Mouse (Mus musculus) frontal cortex, postnatal 14 days (tissue): Measurements from ENCODE around the gene Atp2c2.

ENCODE experiments used
- DNase-seq, 2 experiments: peaks; one replicate each; pipeline ENCODE4 v3.0.0; 2022; ENCODE audit warnings: low spot score in 2 of 2

The Atp2c2 gene

GRCm38 (mm10) chr8:119784676-119785075, 84.9 kb downstream of the Atp2c2 start:
- no peak for DNase-seq

- DNase-seq: no peak
Measured at GRCm38 (mm10) chr8:119785764-119786405, 86.1 kb downstream of the Atp2c2 start.

DNA sequence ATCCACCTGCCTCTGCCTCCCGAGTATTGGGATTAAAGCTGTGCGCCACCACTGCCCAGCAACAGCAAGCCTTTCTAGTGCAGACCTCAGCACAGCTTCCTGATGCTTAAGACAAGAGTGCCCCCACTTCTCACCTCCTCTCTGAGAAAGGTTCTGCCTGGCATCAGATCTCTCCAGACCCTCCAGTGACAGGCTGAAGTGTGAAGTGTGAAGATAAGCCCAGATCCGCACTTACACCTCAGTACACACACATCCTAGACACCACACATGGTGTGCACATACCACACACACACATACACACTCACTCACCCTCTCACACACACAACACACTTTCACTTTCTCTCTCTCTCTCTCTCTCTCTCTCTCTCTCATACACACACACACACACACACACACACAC, 87.1 kb downstream of the Atp2c2 start:
- DNase-seq: no peak

GRCm38 (mm10) chr8:119787341-119787740, 87.5 kb downstream of the Atp2c2 start:
- DNase-seq: no peak

GRCm38 (mm10) chr8:119788607-119789381, 89.0 kb downstream of the Atp2c2 start:
- no peak for DNase-seq

- DNase-seq: no peak
Measured at GRCm38 (mm10) chr8:119789581-119789980, 89.8 kb downstream of the Atp2c2 start.

DNA sequence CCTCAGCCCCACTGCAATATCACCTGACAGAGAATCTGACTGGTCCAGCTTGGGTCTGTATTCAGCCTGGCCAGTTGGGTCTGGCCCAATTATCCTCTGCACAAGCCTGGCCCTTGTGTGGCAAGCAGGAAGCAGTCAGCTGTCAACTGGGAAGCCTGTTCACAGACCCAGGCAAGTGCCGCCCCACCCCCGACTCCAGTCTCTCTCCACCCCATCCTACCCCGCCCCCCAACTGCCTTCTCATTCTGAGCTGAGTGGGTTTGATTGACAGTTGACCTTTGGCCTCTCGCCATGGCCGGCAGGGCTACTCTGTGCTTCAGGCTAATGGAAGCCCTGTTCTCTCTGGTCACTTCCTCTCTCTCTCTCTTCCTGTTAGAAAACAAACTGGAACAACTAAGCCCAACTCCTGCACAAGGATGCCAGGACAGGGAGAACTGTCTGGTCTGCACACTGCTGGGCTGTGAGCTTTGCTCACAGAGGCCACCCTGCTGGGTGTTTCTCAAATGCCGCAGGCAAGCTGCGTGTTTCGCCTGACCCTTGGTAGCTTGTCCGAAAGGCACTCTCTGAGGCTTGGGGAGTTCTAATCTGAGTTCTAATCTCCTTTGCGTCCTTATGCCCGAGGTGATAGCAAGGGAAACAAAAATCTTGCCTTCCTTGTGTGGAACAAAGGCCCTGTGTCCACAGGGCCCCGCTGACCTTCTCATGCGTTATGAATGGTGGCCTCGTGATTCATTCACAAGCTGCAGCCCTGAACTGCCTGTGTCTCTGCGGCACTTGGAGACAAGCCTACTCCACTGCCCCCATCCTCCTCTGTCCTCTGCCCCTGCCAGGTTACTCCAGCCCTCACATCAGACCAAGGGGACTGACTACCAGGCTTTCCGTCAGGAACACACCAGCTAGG, 92.2 kb downstream of the Atp2c2 start:
- DNase-seq: no peak

DNA sequence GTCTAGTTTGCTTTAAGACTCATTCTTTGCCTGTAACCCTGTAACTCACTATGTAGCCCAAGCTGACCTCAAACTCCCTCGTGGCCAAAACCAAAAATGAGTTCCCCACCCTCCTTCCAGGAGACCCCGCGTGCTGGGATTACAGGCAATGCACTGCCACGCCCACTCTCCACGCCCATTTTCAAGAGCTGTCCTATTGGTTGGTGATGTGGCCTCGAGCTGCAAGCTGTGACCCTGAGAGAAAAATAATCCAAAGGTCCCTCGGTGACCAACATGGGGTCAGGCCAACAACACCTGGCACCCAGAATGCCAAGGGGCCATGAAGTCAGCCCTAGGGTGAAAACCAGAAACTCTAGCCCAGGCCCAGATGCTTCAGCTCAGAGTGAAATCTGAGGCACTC, 94.9 kb downstream of the Atp2c2 start:
- DNase-seq: no peak

DNA sequence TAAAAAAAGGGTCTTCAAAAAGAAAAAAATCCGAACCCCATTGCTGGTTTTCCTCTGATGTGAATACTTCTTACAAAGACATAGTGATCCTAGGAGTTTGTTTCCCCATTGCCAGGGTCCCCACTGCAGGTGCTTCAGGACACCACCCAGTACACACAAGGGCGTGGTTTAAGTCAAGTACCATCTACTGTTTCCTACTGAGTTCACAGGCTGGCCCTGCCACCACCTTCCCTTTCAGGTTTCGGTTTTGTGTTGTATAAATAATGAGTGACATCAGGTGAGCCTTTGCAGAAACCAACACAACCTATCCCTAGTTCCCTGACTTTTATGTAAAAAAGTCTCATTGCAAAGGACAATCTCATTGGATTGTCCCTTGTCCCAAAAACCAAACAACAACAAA, 95.8 kb downstream of the Atp2c2 start:
- DNase-seq: no peak

GRCm38 (mm10) chr8:119798170-119798964, 98.6 kb downstream of the Atp2c2 start:
- peak; percentile 61 to 73 for DNase-seq

DNA sequence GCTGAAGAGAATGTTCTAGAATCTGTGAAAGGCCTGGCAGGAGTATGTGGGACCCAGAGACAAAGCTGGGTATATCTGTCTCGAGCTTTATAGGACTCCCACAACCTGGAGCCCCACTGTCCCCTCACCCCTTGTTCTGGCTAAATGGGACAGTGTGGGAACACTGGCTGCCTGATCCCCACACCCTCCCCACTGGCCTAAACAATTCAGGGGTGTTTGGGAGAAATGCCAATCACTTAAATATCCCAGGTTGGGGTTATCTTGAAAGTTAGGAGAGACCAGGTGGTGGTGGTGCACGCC, 99.1 kb downstream of the Atp2c2 start:
- DNase-seq: peak in 1 of 2 experiments; percentile 75

DNA sequence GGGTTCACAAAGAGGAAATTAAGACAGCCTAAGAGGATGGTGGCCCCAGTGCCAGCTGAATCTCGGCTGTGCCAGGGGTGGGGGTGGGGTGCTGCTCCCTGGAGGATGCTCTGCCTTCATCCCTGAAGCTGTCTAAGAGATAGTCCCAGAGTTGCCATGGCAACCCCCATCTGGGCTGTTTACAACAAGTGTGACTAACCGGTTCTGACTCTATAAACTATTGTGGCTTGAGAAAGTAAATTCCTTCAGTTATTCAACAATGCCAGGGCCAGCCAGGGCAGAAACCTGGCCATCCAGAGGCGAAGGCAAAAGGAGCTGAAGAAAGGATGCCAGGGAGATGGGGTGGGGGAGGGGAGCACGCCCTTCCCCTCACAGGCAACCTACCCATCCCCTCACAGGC, 101.4 kb downstream of the Atp2c2 start:
- DNase-seq: peak in 1 of 2 experiments; percentile 60

GRCm38 (mm10) chr8:119802592-119802991, 102.8 kb downstream of the Atp2c2 start:
- no peak for DNase-seq

GRCm38 (mm10) chr8:119805275-119805674, 105.5 kb downstream of the Atp2c2 start:
- DNase-seq: no peak

DNA sequence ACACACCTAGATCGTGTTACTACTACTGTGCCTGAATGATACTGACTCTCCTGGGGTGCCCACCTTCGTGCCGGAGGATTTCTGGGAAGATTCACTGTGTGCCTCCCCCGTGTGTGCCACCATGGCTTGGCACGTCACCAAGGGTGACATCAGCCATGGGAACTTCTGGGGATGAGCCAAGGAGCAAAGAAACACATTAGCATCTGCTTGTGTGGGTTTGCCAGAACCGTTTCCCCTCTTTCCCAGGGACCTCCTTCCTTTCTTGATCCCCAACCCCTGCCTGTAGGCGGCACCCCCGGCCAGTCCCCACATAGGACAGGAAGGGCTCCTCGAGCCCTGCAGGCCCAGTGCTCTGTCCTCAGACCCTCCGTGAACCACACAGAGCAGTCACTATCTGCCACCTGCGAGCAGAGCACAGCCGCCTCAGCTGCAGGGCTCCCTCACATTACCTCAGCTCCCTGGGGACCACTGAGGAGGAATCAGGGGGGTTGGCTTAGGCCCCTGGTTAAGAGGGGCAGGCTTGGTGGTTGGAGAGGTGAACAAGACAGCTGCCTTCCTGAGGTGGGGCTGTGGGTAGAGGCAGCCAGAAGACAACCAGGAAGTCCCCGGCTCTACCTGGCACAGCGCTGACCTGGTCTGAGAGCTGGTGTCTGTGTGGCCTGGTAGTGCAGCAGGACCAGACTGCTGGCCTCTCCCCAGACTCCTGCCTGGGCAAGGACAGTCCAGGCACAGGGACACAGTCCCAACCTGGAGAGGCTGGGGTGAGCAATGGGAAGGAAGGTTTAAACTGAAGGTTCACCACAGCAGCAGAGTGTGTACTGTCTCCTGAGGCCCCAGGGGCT, 106.8 kb downstream of the Atp2c2 start:
- DNase-seq: peak; percentile 66 to 73
